Mouse (Mus musculus) hindlimb bud, embryonic 11.5 days (tissue): Measurements from ENCODE around the gene Snx17.

Experiments
- DNase-seq: peaks from one replicate; pipeline ENCODE4 v3.0.0-alpha.2; 2012; ENCODE audit warnings: low read depth, low spot score; ENCODE audit errors: extremely low spot score

Snx17 gene

DNA sequence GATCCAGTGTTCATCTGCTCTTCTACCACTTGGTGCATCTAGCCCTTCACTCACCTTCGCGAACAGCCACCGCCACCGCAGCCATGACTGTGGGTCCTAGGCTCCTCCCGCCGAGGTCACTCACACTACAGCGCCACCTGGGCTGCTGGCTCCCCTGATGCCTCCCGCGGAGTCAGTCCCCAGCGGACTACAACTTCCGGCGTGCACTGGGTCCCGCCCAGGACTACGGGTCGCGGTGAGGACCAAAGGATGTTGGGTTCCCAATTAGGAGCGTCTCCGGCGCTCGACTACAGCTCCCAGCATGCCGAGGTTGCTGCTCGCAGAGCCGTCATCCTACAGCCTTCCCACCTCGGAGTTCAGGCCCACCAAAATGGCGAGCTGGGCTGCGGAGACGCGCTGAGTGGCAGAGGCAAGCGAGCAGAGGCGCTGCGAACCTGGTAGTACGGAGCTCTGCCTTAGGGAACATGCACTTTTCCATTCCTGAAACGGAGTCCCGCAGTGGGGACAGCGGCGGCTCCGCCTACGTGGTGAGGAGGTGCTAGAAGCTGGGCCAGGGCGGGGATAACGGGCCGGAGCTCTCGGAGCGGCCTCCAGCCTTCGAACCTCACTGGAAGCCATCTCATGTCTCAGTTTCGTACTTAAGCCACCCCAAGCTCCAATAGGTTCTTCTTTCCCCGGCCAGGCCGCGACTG, at the start of gene Snx17, which contains the start of gene Eif2b4:
Gene Snx17 (plus strand): TSS at position 289 of the 692 bp plus-strand sequence.
Gene Eif2b4 (minus strand): TSS at position 492 of the 692 bp plus-strand sequence.
- peak; percentile 94 for DNase-seq

- no peak for DNase-seq
Observed at GRCm38 (mm10) chr5:31149781-31150180, 43.2 kb upstream of the Snx17 start.

DNA sequence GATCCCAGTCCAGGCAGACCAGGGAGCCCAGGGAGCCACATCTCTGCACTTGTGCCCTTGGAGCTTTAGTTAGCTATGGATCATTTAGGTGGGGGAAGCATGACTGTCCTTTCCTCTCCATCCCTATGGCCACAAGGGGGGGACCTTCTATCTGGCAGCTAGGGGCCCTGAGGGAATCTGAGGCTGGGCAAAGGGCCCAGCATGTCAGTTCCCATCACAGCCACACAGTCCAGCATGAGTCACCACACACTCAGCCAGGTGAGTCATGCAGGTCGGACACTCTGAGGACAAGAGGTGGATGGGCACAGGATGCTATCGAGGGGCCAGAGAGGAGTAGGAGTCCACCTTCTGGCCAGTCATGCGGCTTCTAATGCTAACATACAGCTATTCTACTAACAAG, 41.3 kb upstream of the Snx17 start:
- DNase-seq, result no peak

- DNase-seq, result no peak
Observed at GRCm38 (mm10) chr5:31153516-31154151, 39.4 kb upstream of the Snx17 start.

- peak; percentile 31 for DNase-seq
Observed at GRCm38 (mm10) chr5:31154152-31154553, 38.9 kb upstream of the Snx17 start, which contains the start of gene Mpv17. Mpv17 (minus strand) TSS chr5:31154251.

GRCm38 (mm10) chr5:31162462-31162861, 30.6 kb upstream of the Snx17 start:
- no peak for DNase-seq

DNA sequence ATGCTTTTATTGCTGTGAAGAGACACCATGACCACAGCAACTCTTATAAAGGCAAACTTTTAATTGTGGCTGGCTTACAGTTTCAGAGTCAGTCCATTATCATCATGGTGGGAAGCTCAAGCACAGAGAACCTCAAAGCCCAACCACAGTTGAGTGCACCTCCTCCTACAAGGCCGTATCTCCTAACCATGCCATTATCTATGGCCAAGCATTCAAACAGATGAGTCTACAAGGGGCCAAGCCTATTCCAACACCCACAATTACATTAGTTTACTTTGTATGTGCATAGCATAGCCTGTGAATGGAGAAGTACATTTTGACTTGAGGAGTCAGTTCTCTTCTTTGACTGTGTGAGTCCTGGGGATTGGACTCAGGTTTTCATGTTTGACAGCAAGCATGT, 28.1 kb upstream of the Snx17 start:
- no peak for DNase-seq

DNA sequence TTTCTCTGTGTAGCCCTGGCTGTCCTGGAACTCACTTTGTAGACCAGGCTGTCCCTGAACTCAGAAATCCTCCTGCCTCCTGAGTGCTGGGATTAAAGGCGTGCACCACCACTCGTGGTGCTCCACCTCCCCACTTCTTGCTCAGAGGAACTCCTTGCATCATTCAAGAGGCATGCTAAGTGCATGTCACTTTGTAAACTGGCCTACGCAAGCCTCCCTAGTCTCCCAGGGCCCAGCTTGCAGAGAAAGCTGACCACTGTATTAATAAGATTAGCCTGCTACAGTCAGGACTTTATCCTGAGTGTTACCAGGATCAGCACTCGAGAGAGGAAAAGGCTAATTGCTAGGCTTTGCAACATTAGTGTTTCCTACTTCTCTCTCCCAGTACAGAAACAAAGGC, 24.4 kb upstream of the Snx17 start:
- no peak for DNase-seq

- DNase-seq, result no peak
Observed at GRCm38 (mm10) chr5:31179301-31179765, 13.7 kb upstream of the Snx17 start.

DNA sequence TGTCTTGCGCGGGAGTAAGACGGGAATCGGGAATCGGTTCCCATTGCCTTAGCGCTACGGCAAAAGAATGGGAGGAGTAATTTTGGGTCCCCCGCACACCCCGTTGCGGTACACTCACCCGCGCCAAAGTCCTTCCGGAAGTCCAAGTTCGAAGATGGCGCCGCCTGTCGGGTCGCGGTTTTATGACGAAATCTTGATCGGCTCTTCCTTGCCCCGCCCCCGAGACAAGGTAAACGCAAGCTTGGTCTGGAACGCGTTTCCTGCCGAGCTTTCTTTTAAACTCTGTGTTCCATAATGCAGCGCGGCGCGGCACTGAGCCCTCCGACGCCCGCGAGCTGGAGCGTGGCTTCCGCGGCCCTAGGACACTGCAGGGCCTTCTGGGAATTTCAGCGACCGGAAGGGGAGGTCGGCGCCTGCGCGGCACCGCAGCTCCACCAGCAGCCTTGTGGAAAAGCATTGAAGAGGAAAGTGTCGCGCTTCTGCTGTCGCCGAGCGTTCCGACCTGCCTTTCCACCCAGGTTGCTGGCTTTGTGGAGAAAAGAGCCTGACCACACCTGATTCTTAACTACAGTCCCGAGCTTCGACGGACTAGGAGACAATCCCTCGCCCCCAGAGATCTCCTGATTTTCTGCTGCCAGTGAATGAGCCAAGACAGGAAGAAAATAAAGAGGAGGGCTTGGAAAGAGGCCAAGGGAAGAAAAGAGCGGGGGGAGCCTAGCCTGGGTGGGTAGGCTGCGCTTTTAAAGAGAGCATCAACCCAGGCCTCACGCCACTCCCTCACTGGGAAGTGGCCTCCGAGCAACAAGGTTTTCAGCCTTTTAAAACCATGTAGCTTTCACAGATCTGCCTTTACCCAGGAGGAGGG, 13.0 kb upstream of the Snx17 start, which contains the start of the genes Gm29609 and Gtf3c2:
Gene Gm29609 (minus strand): TSS at position 146 of the 865 bp plus-strand sequence.
Gene Gtf3c2 (minus strand): TSS at position 379 of the 865 bp plus-strand sequence.
- peak; percentile 86 for DNase-seq

DNA sequence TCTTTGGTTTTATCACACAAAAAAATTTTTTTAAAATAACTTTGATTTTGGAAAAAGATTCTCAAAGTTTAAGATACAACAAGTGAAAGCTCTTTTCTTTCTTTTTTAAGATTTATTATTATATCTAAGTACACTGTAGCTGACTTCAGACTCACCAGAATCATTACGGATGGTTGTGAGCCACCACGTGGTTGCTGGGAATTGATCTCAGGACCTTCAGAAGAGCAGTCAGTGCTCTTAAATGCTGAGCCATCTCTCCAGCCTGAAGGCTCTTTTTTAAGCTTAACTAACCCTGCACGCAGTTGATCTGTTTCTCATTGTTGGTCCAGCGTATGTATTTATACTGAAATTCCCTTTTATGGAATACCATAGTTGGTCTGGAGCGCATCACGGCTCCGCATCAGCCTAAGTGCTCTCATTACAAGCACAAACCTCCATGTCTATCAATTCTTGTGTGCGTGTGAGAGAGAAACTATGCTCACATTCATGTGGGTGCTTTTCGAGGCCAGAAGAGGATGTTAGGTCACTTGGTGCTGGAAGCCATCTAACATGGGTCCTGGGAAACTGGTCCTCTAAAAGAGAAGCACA, 11.8 kb upstream of the Snx17 start:
- no peak for DNase-seq

DNA sequence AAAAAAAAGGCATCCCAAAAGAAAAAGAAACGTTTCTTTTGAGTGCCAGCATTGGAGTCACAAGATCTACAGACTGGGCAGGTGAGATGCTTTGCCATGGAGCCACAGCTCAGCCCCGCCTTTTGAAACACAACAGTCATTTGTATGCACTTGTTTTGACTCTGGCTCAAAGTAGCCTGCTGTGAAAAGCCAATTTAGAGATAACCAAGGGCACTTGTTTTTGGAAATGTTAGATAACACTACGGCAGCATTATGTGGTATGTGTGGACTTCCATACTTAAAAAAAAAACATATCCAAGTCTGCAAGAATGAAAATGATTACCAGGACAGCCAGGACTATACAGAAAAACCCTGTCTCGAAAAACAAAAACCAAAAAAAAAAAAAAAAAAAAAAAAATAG, 9.3 kb upstream of the Snx17 start:
- DNase-seq, result no peak

DNA sequence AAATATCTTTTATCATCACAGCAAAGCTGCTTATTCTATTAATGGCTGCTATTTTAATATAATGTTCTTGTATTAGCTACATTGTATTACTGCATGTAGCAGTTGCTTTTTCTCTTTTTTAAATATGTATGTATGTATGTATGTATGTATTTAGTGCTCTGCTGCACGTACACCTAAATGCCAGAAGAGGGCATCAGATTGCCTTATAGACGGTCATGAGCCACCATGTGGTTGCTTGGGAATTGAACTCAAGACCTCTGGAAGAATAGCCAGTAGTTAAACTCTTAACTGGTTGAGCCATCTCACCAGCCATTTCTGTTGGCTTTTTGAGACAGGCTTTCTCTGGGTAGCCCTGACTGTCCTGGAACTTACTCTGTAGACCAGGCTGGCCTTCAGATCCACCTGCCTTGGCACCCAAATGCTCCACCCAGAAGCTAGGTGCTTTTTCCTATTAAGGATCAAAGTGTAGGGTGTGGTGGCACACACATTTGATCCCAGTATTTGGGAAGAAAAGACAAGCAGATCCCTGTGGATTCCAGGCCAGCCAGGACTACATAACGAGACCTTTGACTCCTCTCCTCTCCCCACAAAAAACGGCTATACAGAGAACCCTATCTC, 4.7 kb upstream of the Snx17 start:
- DNase-seq, result no peak

- DNase-seq, result no peak
Observed at GRCm38 (mm10) chr5:31190201-31190600, 2.8 kb upstream of the Snx17 start.

GRCm38 (mm10) chr5:31192045-31192938, 735 bp upstream of the Snx17 start:
- no peak for DNase-seq

- no peak for DNase-seq
Observed at GRCm38 (mm10) chr5:31193631-31194281, 729 bp downstream of the Snx17 start.

DNA sequence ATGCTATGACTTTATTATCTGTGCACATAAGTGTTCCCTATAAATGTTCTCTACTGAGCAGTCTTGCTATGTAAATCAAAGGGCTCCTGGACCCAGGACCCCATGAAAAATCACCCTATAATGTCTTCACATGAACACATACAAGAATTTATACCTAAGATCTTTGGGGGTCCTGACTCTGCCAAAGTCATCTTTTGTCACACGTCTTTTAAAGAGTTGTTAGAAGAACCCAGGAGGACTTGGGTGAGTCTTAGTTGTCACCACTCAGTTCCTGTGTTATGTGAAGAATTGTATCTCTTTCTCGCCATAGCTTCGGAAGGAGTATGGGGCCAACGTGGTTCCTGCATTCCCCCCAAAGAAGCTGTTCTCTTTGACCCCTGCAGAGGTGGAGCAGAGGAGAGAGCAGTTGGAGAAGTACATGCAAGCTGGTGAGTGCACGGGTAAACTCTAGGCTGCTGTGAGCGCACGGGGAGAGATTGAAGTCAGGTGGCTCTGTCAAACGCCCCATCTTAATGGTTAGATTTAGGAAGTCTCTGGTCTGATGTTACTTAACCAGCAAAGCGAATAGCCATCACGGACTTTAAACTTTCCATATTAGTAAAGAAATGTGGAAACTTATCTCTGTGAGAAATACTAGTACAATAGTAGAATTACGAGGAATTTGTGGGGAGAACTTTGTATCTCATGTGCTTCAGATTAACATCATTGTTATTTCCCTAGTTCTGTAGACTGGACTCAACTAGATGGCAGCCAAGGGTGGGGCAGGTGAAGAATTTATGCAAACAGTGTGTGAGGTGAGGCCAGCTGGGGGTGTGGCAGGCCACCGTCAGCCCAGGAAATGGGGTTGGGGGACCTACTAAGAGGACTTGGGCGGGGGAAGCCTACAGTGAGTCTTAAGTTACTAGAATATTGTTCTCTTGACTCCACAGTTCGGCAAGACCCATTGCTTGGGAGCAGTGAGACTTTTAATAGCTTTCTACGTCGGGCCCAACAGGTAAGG, 1.8 kb downstream of the Snx17 start:
- no peak for DNase-seq

- no peak for DNase-seq
Observed at GRCm38 (mm10) chr5:31195671-31196070, 2.6 kb downstream of the Snx17 start.
